Mouse (Mus musculus): Measurements from ENCODE around the gene Galnt17.

GRCm38 (mm10) chr5:131280349-131280748 is 27.9 kb downstream of the Galnt17 start:
- TF ChIP-seq CTCF (IDR thresholded peaks at IDR 0.05; ENCODE audit: low read depth): 0 out of 2 replicates have a peak, but pooled peaks have one; percentile 22
- no peak for TF ChIP-seq EP300 (IDR thresholded peaks at IDR 0.05; ENCODE audit: low read depth)

Measured in liver, postnatal 0 days (tissue).